Mouse (Mus musculus) testis, postnatal 10 days (tissue): ENCODE data around the gene Myh9.

ENCODE experiments used
- DNase-seq: peaks from one replicate; pipeline ENCODE4 v3.0.0; 2021; ENCODE audit warnings: low spot score

Gene Myh9

GRCm38 (mm10) chr15:77788356-77788755 is 53.6 kb downstream of the Myh9 start:
- no peak for DNase-seq

DNA sequence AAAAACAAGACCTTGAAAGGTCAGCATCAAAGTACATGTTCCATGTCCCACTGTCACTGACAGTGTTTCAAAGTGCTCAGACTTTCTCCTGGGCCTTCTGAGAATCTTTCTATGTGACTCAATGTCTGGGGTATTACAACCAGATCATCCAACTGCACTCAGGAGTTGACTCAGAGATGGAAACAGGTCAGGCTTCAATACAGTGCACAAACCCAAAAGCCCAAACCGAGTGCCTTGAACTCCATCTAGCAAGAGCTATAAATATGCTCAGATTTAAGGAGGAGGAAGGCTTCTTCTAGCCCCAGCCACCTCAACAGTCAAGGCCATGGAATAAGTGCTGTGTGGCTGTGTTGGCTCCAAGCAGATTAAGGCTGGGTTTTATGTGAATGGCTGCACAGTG is 56.2 kb downstream of the Myh9 start:
- DNase-seq = no peak

- peak; percentile 60 for DNase-seq
Measured at GRCm38 (mm10) chr15:77784039-77784824, 57.7 kb downstream of the Myh9 start.

DNA sequence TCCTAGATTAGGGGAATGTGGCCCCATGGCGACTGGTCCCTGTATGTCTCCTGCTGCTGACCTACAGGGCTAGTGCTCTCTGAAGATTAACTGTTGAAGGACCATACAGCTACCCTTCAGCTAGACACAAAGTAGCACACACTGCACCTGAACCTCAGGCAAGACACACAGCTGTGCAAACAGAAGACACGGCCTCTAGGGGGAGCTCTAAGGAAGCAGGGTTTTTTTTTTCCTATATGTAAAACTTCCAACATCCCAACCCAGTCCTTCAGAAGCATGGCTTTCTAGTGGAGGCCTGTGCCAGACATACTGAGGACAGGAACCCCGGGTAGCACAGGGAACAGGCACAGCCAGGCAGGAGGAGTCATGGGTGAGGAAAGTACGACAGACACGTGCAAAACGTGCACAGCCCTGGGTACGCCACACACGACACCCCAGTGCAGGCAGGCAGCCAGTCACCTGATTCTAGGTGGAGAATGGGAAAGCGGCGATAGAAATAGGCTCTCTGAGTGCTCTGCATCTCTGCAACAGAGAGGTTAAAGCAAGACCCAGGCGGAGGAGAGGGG is 59.4 kb downstream of the Myh9 start:
- no peak for DNase-seq

GRCm38 (mm10) chr15:77775186-77775963 is 66.6 kb downstream of the Myh9 start:
- peak; percentile 94 for DNase-seq

DNA sequence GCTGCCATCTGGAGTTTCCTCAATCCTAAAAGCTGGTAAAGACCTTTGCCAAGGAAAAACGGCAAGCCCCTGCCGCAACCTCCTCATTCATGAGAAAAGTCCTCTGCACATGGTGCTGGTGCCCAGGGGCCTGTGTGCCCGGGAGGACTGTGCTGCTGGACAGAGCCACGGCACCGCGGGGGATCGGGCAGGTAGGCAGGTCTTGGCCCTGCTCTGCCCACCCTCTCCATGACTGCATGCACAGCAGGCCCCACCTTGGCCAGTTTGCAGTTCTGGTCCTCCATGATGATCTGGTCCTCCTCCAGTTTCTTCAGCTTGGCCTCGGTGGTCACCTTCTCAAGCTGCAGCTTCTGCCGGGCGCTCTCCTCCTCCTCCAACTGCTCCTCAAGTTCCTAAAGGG is 67.7 kb downstream of the Myh9 start:
- no peak for DNase-seq

DNA sequence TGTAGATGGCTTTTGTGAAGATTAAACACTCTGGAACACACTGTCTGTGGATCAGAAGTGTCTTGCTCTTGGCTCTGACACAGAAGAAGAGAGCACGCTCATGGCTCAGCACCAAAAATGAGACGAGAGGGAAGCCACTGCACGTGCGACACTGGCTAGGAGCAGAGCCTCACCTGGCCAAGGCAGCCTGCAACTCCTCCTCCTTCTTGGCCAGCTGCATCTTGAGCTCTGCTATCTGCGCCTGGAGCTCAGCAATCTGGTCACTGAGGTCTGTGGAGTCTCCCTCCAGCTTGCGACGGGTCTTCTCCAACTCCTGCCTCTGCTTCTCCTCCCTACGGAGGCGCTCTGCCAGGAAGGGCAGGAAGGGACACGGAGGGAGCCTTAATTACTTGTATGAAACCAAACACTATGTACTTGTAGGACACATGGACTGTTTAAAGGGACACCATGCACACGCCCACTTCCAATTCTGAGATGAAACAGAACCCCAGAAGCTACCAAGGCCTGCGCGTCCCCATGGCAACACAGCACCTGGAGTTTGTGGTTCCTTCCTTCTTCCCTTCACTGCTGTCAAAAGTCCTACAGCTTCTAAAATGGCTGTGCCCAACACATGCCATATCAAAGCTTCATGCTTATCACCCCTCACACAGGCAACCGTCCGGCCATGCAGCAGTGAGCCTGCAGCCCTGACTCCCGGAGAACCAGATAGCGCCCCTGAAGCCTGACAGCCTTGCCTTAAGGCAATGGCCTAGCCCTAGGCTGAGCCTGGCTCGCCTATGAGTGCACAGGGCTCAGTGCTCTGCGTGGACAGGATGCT is 68.7 kb downstream of the Myh9 start:
- no peak for DNase-seq

GRCm38 (mm10) chr15:77770942-77771341 is 71.0 kb downstream of the Myh9 start:
- DNase-seq = no peak

GRCm38 (mm10) chr15:77770341-77770740 is 71.6 kb downstream of the Myh9 start:
- no peak for DNase-seq

- no peak for DNase-seq
Measured at GRCm38 (mm10) chr15:77766981-77767380, 75.0 kb downstream of the Myh9 start.

DNA sequence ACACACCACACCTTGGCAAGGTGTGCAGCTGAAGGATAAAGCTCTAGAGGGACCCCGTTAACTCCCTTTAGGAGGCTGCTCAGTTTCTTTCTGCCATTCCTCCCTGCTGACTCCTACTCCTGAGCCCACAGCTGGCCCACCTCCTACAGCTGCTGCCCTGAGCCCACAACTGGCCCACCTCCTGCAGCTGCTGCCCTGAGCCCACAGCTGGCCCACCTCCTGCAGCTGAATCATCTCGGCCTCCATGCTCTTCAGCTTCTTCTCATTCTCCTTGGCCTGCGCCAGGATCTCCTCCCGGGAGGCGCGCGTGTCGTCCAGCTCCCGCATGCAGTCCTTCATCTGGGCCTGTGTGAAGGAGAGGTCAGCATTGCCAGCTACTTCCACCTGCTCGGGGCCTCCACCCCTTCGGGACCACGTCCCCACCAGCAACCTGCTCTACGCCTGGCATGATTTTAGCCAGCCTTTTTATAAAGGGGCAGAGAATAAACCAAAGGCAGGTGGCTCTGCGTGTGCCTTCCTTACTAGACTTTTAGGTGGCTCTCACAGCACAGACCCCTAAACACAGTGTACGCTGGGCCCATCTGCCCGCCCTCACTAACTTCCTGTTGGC is 76.4 kb downstream of the Myh9 start:
- no peak for DNase-seq

DNA sequence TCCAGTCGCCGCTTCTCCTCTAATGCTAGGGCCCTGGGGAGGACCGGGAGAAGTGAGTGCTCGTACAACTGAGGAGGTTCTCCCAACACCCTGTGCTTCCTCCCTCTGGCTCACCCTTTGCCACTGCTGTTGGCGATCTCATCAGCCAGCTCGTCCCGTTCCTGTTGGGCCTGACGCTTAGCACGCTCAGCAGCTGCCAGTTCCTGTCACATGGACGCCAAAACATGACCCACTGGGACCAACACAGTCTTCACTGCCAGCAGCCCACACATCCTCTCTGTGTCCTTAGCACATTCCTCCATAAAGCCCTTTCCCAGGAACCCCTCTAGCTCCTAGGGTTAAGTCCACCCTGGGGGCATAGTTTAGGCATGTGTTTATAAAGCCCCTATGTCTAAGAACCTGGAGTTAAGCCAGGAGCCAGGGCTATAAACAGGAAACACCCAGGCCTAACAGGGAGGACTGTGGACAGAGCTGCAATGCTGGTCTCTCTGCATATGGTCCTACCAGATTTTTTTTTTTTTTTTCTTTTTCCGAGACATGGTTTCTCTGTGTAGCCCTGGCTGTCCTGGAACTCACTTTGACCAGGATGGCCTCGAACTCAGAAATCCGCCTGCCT is 77.5 kb downstream of the Myh9 start:
- no peak for DNase-seq

DNA sequence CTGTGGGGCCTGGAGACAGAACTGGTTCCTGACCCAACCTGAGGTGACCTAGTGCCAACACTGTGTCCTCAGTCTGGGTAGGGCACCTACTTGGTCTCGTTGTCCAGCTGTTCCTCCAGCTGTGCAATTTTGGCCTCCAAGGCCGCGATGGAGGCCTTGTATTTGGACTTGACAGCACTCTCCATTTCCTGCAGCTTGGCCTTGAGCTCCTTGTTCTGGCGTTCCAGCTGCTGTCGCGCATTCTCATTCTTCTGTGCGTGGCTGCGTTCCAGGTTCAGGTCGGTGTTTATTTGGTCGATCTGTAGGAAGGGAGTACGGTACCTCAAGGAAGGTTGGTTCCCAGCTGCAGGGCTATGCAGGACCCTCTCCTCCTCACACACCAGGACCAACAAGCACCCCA is 78.3 kb downstream of the Myh9 start:
- DNase-seq = peak; percentile 73

DNA sequence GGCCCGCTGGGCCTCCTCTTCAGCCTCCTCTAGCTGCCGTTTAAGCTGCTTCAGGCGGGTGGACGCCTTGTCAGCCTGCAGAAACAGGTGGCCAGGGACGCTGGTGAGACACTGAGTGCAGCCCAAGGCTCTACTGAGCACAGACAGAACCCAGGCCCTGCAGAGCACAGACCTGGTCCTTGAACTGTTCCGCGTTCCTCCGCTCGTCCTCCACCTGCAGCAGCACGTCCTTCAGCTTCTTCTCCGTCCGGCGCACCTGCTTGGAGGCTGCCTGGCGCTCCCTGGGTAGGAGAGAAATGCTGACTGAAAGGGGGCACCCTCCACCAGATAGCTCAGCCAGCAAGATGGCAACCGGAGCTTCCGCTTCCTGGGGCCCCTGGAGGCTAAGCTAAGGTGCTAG is 78.9 kb downstream of the Myh9 start:
- DNase-seq = no peak

DNA sequence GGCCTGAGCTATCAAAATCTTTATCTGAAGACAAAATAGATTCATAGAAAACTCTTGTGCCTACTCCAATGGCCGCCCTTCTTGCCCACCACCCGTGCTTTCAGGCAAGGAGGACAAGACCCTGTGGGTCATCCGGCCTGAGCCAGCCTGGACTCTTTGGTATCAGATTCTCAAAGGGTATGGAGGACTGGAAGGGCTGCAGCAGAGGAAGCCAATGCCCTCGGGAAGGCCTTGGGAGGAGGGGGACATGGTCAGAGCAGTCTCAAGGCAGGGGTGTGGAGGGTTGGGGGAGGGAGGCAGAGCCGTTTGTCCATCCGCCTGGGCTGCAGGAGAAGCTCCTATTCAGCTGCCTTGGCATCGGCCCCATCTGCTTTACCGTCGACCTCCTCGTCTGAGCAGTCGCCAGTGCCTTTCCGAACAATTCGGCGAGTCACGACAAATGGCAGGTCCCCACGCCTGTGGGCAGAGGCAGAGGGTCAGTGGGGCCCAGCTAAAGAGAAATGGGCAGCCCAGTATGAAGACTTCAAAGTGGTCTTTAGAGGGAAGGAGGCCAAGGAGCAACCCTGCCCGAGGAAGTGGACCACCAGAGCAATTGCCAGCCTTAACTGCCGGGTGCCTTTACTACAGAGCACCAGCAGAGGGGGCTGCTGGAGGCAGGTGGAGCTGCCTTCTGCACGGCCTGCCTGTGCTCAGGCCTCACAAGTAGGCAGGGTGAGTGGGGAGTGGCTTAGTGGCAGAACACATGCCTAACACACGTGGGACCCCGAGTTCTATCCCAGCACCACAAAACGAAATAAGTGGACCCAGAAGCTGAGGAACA is 80.2 kb downstream of the Myh9 start:
- peak; percentile 74 for DNase-seq

DNA sequence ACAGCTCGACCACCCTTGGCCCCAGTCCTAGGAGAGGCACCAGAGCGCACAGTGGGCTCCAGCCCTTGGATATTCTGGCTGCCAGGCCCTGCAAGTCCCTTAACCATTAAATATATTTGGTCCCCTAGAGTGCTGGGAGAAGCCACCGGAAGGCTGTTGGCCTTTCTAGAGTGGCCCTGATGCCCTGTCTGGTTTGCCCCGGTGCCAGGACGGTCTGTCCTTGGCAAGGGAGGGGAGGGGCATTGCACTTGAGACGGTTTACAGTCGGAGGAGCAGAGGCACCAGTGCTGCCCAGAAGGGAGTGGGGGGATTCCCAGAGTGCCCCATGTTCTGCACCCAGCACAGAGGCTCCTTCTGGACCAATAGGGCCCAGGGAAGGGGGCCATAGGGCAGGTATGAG is 80.9 kb downstream of the Myh9 start:
- no peak for DNase-seq

DNA sequence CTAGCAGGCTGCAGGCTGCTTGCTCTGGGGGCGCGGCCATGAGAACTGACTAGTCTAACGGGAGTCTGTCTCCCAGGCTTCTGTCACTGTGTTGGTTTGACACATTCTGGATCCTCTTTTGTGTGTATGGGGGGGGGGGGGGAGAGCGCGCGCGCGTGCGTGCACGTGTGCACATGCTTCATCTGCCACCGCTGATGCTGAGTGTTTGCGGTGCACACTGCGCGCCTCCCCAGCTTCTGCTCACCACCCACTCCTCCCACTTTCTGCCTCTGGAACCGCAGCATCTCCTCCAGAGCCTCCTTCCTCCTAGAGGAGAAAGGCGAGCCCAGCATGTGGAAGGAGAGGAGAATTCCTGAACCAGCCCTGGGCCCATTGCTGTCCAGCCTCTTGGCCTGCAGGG is 81.9 kb downstream of the Myh9 start:
- no peak for DNase-seq

DNA sequence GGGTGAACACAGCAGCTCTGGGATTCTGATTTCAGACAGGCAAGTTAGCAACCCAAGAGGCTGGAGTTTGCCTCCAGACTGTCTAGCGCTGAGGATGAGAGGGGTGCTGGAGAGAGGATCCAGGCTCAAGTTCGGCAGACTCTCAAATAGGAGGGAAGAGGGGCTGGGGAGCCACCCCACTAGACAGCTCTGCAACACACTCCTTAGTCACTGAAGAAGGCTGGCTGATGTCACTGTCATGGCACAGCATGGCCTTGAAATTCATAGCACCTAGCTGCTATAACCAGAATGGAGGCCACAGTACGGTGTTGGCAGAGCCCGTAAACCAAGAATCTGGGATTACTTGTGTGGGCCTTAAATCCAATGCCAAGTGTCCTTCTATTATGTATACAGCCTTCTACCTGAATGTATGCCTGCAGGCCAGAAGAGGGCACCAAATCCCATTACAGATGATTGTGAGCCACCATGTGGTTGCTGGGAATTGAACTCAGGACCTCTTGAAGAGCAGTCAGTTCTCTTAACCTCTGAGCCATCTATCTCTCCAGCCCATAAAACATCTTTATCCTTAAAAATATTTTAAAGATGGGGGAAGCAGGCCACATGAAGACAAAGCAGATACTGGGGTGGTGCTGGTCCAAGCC is 84.3 kb downstream of the Myh9 start:
- DNase-seq = no peak

DNA sequence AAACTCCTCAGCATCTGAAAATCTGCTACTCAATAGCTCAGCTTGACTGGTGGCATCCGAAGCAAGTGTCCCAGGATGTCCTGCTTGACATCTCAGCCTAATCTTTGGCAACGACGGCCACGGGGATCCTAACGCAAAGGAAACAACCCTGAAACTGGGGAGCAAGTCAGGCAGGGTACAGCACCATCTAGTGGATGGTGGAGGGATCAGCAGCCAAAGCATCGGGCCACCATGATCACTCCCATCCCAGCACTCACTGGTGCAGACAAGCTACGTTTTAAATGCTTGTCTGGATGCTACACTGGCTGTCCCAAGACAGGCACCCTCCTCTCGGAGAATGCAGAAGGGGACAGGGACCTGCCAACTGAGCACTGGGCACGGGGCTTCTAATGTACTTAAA is 85.1 kb downstream of the Myh9 start, which contains the start of gene Apol8:
Apol8 (minus strand) TSS at position 156 of the 400 bp plus-strand sequence.
- no peak for DNase-seq

GRCm38 (mm10) chr15:77756081-77756480 is 85.9 kb downstream of the Myh9 start:
- no peak for DNase-seq
